Mouse (Mus musculus): ENCODE measurements around the gene Cap1.

The Cap1 gene

DNA sequence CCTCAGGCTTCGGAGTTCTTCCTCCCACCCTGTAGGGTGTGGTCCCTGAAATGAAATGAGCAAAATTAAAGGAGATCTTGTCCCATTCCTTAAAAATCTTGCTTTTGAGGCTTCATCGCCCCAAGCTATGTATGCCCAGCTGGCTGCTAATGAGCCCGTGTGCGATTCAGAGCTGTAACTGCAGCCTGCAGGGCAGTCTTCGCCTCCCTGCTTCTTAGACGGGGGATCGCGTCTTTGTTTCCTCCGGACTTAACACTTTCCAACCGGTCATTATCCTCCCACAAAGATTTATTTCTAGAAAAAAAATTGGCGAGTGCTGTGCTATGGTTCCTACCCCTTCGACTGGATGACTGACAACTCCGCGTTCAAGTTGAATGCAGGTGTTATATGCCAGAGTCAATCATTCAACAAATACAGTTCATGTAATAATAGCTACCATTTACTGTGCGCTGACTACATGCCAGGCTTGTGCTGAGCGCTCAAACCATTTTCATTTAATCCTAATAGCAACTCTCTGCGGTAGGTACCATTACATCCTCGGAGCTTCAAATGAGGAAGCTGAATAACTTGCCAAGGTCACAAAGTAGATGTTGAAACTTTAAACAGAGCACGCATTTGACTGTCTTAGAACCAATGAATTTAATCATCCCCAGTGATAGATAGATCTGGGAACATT, 861 bp upstream of the Cap1 start:
- DNase-seq = no peak

DNA sequence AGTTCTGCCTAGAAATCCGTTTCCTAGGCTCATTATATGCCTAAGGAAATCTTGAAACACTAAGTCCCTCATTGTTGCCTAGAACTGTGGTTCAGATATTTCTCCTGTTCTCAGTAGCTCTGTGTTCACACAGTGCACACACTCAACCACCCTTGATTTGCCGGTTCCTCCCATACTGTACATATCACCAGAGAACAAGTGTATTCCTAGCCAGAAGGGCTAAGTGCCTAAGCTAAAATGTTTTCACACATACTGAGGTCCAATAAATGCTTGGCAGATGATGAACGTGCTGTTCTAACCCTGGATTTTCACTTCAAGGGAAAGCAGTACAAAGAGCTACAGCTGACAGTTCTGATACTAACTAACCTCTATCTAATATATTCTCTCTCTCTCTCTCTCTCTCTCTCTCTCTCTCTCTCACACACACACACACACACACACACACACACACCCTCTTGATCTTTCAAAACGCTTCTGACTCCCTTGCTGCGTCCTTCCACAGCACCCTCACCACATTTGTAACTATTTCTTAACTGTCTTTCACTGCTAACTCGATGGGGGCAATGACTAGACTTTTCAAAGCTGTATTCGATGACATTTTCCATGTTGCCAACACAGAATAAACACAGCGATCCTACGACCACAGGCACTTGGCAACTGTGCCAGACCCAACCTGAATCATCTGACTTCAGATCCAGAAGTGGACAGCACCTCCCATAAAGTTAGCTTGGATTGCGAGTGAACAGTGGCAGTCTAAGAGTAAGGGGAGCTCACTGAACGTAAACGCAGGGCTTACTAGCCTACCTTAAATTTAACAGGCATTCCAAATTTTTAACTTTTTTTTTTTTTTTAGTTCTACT, 1.1 kb downstream of the Cap1 start:
- DNase-seq = no peak

DNA sequence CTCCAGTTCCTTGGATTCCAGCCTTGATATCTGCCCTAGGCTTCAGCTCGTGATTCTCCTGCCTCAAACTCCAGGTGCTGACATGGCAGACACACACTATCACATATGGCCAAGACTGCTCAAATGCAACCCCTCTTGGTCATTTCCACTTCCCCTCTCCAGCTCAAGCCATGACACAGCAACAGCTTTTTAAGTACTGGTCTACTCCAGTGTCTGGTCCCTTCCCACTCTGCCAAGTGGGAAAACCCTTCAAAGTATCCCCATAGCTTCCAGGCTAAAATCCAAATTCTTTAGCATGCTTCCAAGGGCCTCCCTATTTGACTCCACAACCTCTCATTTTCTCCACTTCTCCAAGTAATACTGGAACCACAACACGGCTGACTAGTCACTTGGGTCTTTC, 1.8 kb downstream of the Cap1 start:
- DNase-seq = no peak

DNA sequence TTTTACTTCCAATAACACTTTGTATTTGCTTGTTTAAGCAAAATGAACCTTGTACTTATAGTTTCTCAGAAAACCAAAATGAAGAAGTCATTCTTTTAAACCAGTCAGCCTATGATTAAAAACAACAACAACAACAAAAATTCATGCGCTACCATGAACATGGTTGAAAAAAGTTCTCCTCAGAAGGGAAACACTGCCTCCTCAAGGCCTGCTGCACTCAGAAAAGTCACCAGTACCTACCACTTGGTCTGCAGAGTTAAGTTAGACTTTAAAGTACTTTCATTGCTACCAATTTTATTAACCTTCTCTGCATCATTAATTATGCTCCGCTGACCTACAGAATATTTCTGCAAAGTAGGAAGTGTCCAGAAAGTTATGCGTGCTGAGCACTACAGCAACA, 2.6 kb downstream of the Cap1 start:
- DNase-seq = no peak

DNA sequence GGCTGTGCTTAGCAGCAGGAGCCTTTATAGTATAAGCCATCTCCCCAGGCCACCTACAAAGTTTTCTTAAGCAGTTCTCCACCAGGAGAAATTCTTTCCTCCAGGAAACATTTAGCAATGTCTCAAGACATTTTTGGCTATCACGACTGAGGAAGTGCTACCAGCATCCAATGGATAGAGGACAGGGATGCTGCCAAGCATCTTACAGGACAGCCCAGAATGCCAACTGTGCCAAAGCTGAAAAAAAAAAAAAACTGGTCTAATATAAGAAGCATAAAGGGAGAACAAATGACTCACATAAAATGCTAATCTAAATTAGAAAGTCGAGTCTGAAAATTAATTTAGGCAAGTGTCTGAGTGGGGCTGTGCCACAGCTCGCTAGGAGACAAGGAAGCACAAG, 3.3 kb downstream of the Cap1 start:
- no peak for DNase-seq

DNA sequence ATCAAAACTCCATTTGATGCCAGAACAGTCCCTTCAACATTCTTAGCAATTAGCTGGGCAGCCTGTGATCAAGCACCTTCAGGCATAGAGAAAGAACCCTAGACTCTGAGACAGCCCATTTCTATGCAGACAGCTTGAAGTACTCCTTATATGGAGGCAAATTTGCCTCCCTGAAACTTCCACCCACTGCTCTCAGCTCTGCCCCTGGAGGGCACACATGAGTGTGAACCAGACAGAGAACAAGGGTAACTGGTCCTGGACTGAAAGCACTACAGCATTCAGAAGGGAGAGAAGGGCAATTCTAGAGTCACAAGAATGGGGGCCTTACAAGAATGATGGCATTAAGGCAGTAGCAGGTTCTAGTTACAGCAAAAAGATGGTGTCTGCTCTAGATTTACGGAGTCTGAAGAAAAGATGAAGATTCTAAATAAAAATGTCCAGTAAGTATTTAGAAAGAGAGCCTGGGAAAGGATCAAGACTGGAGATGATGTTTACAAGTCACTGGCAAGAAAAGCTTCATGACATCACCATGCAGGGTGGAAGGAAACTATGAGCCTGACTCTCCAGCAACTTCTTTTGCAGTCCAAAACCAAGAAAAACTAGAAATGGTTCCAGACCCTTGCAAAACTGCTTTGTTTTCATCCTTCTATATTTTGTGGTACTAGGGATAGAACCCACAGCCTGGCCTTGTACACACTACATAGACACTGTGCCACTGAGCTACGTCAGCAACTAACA, 7.4 kb downstream of the Cap1 start:
- no peak for DNase-seq

DNA sequence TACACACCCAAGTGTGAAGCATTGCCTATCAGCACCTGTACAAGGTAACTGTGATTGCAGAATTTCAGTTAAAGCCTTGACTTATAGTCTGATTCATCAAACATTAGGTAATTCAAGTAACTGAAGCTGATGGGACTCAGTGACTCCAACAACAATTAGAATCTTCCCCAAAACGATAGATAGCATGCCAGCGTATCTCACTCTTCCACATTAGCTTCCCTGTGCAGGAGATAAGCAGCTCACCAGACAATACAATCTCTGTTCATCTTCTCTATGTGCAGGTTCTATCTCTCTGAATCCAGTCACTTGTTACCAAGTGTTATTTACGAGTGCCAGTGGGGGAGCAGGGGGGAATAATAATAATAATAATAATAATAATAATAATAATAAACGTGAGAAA, 12.3 kb downstream of the Cap1 start:
- no peak for DNase-seq

DNA sequence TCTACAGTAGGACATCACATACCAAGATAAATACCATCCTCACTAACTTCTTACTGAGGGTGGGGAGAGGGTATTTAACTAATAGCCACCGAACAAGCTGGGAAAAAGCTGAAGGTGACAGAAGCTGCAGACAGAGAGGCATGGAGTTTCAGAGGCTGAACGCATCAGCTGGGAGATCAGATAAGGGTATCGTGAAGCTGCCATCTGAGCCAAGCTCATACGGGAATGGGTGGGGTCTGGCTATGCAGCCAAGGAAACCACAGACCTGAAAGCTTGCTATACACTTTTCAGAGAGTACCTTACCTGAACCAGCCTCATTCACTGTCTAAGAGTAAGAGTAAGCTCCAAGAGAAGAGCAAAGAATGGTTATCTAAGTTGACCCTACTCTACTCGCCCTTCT, 12.9 kb downstream of the Cap1 start:
- DNase-seq = no peak

DNA sequence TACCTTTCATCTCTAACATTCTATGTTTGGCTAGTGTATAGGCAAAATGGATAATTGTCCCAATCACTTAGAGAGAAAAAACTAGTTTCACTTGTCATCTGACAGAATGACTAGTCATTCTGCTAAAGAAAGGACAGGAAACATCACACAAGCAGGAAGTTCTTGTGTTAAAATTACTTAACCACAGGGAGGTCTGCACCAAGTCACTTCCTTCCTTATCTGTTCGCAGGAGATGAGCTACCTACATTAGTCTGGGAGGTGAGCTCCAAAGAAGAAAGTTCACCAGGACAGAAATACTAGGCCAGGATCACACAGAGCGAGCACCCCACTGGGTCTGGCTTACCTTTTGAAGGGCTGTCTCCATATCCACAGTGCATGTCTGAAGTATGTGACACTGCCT, 13.9 kb downstream of the Cap1 start:
- no peak for DNase-seq

DNA sequence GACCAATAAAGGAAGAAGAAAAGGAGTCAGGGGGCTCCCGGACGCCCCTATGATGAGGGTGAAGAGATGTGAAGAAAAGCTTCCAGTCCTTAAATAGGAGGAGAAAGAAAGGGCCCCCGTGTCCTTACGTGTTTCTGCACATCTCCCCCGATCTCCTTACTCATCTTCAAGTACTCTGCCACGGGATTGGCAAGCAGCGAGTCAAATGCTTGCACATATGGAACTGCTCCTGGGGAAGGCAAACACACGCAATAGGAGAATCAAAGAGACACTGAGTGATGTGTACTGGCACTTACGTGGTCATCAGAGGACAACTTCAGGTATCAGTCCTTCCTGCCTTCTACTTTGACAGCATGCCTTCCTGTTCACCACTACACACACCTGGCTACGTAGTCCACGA, 14.6 kb downstream of the Cap1 start:
- no peak for DNase-seq

DNA sequence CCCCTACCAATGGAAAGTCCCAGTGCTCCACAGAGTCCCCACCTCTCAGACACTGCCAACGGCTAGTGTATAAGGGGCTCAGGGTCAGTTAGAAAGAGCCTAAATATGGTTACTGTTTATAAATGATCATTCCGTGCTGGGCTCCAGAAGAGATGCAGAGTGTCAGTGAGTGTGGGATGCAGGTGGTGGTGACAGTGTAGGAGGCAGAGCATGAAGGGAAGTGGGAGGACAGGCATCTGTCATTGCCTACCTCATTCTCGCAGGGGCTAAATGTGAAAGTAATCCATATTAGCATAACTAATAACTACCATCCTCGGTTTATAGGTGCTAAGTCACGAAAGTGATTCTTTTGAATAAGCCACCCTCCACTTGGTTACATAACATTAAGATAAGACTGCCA, 15.1 kb downstream of the Cap1 start:
- no peak for DNase-seq

DNA sequence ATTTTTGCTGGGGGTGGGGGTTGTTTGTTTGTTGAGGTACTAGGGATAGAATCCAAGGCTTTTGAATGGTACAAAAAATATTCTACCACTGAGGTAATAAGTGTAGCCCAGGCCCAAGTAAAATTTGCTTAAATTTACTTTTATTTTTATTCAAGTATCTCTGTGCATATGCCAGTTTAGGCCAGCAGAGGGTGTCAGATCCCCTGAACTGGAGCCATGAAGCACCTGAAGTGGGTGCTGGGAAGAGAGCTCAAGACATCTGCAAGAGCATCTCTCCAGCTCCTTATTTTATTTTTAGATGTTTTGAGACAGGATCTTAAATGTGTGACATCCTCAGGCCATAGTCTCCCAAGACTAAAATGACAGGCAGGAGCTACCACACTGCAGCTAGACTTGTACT, 15.8 kb downstream of the Cap1 start:
- no peak for DNase-seq

DNA sequence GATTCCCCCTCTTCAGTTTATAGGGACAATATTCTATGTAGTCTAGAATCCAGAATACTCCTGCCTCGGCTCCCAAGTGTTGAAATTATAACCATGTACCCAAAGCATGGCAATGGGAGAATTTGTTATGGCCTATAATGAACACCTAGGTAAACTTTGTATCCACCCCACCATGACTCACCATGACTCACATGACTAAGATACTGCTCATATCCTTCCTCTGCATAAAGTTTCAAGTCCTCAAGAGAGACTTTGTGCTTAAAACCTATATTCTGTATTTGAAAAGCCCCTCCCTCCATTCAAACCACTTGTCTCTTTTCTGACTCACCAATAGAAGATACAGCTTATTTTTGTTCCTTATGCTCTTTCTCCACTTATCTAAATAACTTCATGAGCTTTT, 17.8 kb downstream of the Cap1 start:
- no peak for DNase-seq

DNA sequence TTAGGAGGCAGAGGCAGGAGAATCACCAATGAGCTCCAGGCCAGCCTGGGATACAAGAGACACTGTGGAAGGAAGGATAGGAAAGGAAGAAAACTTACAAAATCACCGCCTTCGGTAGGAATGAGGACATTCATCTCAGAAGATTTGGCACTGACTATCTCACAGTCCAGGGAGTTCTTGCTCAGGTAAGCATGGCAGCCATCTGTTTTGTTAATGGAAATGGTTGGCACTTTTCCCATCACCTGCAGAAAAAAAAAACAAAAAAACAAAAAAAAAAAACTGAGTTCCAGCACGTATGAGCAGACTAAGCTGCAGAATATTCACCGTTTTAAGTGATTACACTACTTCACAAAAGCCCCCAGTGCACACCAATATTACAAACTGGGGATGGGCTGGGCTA, 24.0 kb downstream of the Cap1 start:
- no peak for DNase-seq

DNA sequence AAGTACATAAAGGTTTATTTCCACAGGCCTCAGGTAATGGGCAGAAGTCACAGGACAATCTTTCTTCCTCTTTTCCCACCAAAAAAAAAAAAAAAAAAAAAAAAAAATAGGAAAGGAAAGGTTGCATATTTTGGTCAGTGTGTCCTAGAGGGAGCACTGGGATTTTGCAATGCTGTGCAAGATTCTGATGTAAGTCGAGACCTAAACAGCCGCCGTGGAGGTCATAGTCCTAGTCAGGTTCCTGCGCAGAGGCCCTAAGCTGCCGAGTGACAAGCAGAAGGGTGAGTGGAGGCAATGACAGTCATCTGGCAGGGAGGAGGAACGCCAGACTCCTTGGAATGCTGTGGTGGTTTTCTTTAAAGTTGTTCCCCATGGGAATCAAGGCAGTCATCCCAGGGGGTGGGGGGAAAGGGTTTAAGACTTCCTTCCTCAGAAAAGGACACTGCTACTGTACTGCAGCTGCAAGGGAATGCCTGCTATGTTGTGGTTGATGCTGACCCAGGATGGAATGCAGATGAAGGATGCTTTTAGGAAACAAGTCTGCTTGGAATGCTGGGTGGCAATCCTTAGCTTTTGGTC, 26.7 kb downstream of the Cap1 start:
- no peak for DNase-seq

DNA sequence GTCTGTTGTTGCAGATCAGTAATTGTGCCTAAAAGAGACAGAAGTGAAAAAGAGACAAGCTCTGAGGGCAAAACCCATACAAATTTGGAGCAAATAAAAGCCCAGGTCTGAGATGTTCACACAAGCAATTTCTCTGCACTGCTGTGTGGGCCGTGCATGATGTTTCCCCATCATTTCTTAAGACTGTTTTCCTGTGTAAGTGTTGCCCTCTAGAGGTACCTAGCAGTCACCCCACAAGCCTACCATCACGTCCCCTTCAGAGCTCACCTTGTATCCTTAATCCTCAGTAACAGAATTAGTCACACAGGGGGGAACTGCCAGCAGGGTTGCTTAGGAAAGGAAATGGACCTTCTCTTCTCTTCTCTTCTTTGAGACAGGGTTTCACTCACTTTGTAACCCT, 27.9 kb downstream of the Cap1 start:
- DNase-seq = no peak

DNA sequence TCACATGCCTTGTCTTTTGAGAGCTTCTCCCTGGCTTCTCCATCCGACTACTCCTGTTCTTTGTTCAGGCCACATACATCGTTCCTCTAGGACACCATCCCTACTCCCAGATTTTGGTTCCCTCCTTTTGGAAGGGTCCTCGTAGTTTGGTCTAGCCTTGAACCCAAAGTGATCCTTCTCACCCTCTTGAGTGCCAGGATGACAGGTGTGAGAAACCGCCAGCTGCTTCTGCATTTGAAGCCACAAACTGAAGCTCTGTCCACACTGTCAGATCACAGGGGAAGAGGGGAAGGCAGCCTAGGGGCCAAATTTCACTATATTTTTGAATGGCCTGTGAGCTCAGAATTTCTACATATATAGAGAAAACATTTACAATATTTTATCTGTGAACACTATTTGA, 31.1 kb downstream of the Cap1 start:
- DNase-seq = no peak

DNA sequence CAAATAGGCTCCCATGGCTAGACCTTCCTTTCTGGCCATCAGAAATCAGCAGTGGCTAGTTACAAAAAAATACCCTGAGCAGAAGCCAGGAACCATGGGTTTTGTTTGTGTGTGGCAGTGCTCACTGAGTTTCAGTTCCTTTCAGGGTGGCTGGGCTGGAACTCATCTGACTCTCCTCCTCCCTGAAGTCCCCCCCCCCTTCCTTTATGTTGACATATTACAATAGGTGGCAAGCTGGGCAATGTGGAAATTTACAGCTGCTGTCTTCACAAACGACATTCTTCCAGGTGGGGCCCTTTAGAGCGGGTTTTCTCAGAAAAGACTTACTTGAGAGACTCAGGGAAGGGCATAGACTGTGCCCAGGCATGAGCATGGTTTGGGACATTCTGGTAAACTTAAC, 32.2 kb downstream of the Cap1 start:
- no peak for DNase-seq

DNA sequence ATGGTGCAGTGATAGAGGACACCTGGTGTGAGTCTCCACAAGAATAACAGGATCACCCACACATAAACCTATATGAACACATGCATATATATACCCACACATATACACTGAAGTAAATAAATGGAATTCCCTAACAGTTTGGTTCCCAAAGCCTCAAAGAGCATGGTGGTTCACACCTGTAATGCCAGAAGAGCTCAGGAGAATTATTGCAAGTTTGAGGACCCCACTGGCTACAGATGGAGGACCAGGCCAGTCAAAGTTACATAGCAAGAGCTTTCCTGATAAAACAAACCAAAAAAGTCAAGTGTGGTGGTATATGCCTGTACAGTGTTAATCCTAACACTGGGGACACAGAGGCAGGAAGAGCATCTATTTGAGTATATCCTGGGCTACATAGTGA, 34.3 kb downstream of the Cap1 start:
- DNase-seq = no peak

DNA sequence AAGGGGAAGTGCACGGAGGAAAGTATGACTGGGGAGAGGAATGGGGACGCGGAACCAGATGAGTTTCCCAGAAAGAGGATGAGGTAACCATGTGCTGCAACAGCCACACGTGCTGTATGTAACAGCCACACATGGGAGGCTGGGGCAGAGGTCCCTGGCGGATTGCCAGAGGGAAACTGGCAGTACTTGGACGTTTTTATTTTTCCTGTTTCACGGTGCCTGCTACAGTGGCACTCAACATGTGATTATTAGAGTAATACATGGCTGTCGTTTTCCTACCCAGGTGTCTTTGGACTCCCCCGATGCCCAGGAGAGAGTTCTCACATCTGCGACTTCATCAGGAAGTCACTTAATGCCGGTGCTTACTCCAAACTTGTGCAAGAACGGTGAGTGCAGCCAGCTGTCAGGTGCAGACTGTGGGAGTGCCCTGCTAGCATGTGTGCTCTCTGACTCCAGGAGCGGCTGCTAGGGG, 37.7 kb downstream of the Cap1 start:
- no peak for DNase-seq

DNA sequence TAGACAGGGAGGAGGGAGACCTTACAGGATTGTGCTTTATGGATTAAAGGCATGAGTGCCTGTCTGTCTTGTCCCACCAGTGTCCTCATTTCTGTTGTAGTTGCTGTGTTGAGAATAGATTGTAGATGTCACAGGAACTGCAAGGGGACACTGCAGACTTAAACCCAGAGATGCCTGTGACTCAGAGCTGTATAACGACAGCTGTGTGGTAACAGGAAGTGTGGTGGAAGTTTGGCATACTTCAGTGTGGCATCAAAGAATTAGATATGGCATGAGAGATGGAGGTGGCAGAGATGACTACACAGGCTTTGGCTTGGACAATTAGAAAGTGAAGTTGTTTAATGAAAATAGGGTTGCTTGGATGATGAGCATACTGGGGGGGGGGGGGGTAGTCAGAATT, 47.4 kb downstream of the Cap1 start:
- DNase-seq = no peak

DNA sequence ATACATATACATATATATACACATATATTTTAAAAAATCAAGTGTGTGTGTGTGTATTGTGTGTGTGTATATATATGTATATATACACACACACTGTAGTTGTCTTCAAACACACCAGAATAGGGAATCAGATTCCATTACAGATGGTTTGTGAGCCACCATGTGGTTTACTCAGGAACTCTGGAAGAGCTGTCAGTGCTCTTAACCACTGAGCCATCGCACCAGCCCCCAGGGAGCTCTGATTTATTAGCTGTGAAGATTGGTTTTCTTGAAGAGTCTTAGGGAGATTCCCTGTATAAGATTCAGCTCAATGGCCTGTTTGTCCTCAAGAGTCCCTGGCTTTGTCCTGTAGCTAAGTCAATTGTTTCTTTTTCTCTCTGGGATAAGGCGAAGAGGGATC, 47.9 kb downstream of the Cap1 start:
- no peak for DNase-seq

DNA sequence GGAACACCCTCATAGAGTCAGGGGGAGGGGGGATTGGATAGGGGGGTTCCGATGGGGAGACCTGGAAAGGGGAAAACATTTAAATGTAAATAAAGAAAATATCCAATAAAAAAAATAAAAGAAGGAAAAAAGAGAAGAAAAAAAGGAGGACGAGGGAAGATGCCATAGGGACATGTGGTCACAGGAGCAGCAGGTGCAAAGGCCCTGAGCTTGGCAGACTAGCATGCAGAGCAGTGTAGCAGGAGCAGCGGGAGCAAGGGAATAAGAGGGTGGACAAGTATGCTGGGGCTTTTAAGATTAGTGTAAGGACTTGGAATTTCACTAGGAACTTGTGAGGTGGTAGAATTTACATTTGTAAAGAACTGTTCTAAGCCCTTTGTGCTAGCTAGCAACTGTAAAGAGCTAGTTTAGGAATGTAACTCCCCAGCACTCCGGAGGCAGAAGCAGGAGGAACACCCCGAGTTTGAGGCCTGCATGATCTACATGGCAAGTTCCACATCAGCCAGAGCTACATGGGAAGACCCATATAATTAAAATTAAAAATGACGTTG, 48.6 kb downstream of the Cap1 start:
- no peak for DNase-seq
